Mouse (Mus musculus) adrenal gland, adult (tissue): ENCODE results near the gene Gm7138.
A peak's percentile ranks its signal among the peaks of the same experiment; 100 is the strongest.
"Not testable (repeated sequence)": the region's sequence is repeated elsewhere in the genome, so short reads cannot be mapped to it uniquely, and the experiment has no call there.

Experiments
- DNase-seq, 2 experiments: peaks; one replicate each; pipeline ENCODE4 v3.0.0; 2022 to 2023; ENCODE audit warnings: low spot score in 1 of 2; ENCODE audit not compliant: inconsistent age in 2 of 2

Gm7138 gene

GRCm38 (mm10) chr10:77750686-77751085, 26.1 kb downstream of the Gm7138 start:
- DNase-seq, result not testable (repeated sequence)

GRCm38 (mm10) chr10:77741924-77742688, 34.6 kb downstream of the Gm7138 start, which contains the start of gene Gm18596:
TSS of gene Gm18596 (minus strand) at chr10:77742638.
- DNase-seq, result not testable (repeated sequence)

DNA sequence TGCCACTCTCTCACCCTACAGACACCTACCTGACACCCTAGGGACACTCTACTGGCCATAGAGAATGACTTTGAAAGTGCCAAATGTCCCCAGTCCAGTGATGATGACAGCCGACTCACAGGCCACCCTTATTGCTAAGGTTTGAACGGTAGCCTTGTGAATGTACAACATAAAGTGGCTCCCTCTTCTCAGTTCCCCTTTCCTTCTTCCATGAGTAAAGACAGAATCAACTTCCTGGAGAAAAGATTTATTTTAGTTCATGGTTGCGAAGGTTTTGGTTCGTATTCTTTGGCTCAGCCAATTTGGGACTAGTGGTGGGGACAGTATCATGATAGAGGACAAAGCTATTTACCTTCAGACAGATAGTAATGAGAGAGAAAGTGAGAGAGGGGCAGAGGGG, 37.8 kb downstream of the Gm7138 start:
- no peak for DNase-seq

GRCm38 (mm10) chr10:77735928-77736327, 40.8 kb downstream of the Gm7138 start:
- DNase-seq, result no peak

DNA sequence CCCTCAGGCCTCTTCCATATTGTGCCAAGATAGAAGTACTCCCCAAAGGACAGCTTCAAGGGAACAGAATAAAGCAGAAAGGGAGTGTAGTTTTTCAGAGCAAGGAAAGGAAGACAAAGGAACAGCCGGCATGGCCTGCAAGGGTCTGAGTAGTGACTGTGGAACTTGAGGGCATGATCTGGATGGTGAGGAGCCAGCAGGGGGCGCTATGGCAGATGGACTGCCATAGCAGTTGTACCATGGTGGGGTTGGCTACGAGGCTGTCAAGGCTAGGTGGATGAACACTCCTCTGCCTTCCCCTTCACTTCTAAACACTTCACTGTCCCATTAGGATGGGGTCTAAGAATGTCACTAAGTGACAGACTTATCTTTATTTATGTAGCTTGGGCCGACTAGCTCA, 47.5 kb downstream of the Gm7138 start:
- peak; percentile 13 to 46 for DNase-seq

- DNase-seq, result peak in 1 of 2 experiments; percentile 41
Measured at GRCm38 (mm10) chr10:77728280-77728679, 48.5 kb downstream of the Gm7138 start.
